Mouse (Mus musculus) lung, adult 18-20 months (tissue): ENCODE results near the gene Med20.
"Not testable (repeated sequence)": the region's sequence is repeated elsewhere in the genome, so short reads cannot be mapped to it uniquely, and the experiment has no call there.

Experiments
- DNase-seq, 2 experiments: peaks; one replicate each; pipeline ENCODE4 v3.0.0; 2022; ENCODE audit warnings: mixed read lengths in 2 of 2

Gene Med20

DNA sequence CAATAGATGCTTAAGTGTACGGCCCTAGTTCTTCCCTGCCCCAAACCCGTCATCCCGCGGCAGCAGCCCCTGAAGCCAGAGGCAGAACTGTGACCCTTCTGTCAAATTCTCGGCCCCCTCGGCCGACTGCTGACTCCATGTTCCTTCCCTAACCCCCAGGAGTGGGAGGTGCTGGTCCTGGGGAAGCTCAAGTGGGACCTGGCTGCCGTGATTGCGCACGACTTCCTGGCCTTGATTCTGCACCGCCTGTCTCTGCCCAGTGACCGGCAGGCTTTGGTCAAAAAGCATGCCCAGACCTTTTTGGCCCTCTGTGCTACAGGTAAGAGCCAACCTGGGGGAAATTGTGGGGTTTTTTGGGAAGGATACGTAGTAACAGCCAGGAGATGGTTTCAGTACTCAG is 14.1 kb upstream of the Med20 start:
- DNase-seq: no peak

DNA sequence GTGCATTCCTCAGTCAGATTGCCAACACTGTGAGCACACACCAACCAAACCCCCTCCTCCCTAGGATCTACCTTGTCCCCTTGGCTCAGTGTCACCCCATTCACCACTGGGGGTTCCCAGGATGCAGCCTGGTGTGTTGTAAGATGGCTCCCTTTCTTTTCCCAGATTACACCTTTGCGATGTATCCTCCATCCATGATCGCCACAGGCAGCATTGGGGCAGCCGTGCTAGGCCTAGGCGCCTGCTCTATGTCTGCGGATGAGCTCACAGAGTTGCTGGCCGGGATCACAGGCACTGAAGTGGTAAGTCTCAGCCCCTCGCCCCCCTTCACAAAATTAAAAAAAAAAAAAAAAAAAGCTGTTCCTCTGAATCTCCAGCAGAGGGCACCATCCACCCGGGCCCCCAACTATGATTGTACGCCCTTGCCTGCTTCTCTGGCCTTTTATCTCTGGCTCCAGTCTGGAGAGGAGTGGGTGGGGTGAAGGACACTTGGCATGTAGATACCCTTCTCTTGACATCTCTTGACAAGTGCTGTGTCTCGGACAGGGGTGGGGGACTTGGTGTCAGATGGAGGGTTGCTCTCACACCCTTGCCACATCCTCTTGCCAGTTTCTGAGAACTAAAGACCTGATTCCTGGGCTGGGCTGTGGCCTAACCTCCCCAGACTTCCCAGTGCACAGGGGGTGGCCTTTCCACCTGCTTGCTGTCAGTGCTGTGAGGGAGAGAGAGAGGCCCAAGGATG is 13.4 kb upstream of the Med20 start:
- peak; percentile 39 to 58 for DNase-seq

DNA sequence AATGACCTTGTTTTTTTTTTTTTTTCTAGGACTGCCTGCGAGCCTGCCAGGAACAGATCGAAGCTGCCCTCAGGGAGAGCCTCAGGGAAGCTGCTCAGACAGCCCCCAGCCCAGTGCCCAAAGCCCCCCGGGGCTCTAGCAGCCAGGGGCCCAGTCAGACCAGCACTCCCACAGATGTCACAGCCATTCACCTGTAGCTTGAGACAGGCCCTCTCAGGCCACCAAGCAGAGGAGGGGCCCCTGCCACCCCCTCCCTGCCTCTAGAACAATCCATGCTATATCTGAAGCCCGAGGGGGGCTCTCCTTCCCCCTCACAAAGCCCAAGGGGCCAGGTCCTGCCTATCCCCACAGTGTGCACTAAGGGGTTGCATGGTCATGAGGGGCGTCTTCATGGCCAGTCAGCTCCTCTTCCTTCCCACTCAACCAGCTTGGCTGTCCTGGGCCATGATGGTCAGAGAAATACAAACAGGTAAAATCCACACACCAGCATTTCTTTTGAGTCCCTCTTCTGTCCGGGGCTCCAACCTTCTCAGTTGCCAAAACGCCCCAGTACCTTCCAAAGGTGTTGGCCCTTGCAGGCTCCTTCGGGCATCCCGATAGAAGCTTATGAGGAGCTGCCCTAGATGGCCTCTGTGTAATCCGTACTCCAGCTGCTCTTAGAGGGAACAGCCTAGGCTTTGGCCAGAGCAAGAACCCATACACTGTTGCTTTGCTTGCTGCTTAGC is 12.6 kb upstream of the Med20 start:
- DNase-seq: not testable (repeated sequence)

DNA sequence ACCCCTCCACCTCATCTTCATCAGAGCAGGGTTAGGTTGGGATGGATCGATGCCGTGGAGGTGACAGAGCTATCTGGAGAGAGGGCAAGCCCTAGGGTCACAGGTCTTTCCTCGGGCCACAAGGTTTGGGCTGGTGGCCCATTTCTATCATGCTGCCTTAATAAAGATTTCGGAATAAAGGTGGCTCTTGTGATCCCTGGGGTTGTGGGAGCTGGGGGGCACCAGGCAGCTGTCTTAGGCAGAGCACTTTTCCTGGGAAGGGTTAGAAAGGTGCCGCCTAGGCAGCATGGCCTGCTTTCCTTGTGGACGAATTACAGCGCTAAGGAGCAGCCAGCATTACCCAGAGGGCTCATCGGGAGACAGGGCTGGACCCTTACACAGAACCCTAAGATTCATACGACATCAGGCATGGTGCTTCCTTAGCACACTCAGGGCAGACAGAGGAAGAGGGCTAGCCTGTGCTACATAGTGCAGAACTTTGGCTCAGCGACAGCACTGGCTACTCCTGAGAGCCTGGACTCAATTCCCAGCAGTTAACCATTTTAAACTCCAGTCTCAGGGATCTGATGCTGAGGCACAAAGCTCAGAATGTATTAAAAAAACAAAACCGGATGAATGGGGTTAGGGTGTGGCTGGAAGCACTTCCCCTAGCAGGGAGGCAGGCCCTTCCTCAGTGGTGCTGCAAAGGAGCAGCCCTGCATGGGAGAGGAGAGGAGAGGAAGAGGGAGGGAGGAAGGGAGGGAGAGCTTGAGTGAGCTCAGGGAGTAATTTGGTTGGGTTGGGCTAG is 11.7 kb upstream of the Med20 start:
- DNase-seq: peak; percentile 45 to 68

DNA sequence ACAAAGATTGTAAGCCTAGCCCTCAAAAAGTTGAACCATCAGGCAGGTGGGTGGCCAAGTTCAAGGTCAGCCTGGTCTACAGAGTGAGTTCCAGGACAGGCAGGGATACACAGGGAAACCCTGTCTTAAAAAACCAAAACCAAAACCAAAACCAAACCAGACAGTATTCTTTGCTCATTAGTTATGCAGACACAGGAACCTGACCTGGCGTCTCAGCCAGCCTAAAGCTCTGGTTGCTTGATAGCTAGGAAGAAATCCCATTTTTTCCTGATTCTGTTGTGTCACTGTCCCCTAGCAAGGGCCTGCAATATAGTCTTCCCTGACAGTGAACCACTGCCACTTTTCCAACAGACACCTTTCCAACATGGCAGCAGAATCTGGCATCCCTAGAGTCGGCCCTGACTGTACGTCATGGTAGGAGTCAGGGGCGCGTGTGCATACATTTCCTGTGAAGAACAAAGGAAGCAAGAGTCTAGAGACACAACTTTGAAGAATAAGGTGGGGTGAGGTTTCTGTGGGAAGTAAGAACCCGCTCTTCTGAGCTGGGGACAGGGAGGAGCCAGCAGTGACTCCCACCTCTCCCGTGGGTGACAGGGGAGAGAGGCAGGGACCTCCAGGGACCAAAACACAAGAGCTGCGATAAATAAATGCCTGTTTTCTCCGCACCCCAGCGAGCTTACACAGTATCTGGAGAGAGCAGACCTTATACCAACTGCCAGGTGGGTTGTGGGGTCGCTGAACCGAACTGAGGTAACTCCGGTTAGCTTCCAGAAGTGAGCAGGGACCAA is 10.6 kb upstream of the Med20 start:
- no peak for DNase-seq

DNA sequence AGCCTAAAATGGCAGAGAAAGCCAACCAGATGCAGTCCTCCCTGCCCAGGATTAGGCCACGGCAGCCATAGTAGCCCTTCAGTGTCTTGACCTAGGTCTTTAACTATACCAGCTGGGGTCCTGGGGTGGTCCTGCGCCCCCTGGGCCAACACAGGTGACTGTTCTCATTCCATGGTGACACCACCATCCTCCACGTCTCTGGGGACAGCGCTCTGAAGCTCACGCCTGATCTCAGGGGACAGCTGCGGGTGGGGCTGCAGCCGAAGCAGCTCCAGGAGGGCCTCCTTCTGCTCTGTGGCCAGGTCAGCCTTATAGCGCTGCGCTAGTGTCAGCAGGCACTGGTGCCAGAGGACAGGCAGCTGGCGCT is 10.0 kb upstream of the Med20 start:
- no peak for DNase-seq

DNA sequence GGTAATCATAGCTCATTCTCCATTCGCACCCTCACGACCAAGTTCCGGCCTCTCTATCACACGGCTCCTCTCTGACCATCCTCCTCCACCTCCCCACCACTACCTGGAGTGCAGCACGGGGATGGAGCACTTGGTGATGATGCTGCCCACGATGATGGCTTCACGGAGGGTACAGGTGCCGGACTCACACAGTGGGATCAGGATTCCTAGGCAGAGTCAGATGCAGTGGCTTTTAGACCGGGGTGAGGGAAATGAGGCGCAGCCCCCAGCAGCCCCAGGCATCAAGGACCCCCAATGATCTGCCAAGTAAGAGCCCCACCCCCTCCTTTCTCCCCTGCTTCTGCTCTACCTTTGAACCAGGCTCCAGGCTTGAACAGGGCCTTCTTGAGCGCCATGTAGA is 9.1 kb upstream of the Med20 start:
- DNase-seq: no peak

DNA sequence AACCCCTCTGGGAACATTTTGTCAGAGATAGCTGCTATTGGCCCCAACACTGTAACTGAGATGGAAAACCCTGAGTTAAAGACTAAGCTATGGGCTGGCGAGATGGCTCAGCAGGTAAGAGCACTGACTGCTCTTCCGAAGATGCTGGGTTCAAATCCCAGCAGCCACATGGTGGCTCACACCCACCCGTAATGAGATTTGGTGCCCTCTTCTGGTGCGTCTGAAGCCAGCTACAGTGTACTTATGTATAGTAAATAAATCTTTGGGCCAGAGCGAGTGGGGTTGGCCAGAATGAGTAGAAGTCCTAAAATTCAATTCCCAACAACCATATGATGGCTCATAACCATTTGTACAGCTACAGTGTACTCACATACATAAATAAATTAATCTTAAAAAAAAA is 5.2 kb upstream of the Med20 start:
- no peak for DNase-seq

DNA sequence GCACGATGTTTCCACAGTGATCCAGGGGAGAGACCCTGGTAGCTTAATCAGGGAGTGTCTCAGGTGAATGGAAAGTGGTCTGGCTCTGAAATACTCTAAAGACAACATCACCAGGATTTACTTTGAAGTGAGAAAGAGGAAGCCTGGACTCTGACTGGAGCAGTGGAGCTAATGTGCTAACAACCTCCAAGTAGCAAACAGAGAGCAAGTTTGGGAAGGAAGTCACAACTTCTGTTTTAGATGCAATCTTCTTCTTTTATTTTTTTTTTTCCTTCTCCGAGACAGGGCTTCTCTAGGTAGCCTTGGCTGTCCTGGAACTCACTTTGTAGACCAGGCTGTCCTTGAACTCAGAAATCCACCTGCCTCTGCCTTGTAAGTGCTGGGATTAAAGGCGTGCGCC is 2.2 kb upstream of the Med20 start:
- DNase-seq: no peak

DNA sequence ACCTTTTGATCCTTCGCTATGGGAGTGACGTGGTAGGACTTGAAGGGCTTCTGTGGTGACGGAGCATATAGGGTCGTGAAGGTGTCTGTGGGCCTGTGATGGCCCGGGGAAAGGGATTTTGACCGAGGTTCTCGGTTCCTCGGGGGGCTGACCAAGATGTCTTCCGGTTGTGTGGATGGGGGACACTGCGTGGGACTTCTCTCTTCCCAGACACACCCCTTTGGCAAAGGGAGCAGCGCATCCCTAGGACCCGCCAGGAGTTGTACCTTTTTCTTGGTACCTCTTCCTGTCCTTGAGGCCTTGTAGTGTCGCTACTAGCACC is 240 bp downstream of the Med20 start:
- DNase-seq: no peak

DNA sequence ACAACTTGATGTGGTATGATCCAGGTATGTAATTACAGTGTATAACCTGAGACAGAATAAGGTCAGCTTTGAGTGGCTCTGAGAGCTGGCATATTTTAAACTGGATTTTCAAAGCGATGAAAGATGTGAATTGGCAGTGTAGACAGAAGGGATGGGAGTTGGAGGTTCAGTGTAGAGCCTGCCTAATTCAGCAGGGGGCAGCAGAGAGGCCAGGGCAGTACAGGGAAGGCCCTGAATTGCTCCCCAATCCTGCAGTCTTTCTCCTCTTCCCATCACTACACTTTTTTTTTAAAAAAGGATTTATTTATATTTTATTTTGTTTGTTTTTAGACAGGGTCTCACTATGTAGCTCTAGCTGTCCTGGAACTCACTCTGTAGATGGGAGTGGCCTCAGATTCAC is 2.6 kb downstream of the Med20 start:
- peak in 1 of 2 experiments; percentile 30 for DNase-seq

DNA sequence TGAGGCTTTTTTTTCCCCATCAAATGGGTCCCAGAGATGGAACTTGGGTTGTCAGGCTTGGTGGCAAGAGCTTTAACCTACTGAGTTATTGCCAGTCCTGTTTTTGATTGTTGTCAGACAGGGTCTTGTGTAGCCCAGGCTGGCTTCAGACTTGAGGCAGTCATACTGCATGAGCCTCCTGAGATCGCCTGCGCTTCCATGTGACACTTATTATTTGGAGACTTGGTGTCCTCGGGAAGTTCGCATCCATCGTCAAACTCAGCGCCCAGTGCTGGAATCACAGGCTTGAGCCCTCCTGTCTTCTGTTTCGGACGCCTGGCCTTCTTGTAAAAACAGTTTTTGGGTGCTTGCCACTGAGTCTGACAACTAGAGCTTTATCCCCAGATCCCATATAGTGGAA is 4.7 kb downstream of the Med20 start:
- DNase-seq: no peak

DNA sequence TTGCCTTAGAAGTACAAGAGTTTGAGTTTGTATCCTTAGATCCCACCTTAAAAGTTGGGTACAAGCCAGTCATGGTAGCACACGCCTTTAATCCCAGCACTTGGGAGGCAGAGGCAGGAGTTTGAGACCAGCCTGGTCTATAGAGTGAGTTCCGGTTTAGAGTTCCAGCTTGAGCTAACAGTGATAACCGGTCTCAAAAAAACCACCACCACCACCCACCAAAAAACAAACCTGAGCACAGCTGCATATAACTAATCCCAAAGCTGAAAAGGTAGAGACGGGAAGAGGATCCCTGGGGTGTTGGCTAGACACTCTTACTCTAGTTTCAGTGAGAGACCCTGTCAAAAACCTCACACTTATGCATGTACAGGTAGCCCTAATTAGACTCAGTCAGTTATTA is 5.3 kb downstream of the Med20 start:
- no peak for DNase-seq

DNA sequence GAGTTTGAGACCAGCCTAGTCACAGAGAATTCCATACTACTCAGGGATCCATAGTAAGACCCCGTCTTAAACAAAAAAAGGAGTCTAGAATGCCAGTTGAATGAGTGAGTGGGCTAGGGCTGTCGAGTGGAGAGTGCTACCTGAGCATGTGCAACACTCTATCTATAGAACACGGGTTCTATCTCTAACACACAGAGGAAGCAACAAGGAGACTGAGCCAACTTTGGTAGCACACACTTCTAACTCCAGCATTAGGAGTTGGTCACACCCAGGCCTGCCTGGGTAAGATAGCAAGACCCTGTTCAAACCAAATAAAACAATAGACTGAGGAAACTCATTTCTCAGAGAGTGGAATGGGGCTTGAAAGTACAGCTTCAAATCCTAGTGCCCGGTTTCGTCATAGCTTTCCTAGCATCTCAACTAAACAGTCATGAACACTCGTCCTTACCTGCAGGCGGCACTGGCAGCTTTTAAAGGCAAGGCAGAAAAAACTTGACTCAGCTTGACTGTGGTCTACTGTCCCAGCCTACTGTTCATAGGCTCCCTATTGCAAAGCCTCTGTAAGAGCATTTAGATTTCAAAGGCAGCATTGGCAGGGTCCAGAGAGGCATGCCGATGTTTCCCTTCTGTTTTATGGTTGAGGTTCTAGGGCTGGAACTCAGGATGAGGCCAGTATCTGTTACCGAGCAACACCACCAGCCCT is 6.4 kb downstream of the Med20 start:
- DNase-seq: no peak

DNA sequence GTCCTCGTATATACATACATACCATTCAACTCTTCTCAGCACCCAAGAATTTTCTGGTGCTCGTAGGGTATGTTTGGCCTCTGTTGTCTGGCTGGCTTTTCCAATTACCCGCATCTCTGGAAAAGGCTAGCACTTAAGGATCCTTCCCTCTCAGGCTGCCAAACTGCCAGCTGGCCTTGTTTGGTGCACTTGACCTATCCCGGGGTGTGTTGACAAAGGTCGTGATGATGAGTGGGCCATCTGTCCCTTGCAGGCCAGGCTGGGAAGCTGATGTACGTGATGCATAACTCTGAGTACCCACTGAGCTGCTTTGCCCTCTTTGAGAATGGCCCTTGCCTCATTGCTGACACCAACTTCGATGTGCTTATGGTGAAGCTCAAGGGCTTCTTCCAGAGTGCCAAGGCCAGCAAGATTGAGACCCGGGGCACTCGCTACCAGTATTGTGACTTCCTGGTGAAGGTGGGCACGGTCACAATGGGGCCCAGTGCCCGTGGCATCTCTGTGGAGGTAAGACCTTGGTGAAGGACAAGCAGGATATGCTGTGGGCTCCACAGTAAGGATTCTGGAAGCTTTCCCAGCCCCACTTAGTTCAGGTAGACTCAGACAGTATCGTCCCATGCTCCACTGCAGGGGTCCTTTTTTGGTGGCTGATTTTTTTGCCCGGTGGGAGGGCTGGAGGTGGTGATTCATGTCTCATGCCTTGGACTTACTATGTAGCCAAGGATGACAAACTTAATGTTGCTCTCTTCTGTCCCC is 7.4 kb downstream of the Med20 start:
- DNase-seq: no peak

DNA sequence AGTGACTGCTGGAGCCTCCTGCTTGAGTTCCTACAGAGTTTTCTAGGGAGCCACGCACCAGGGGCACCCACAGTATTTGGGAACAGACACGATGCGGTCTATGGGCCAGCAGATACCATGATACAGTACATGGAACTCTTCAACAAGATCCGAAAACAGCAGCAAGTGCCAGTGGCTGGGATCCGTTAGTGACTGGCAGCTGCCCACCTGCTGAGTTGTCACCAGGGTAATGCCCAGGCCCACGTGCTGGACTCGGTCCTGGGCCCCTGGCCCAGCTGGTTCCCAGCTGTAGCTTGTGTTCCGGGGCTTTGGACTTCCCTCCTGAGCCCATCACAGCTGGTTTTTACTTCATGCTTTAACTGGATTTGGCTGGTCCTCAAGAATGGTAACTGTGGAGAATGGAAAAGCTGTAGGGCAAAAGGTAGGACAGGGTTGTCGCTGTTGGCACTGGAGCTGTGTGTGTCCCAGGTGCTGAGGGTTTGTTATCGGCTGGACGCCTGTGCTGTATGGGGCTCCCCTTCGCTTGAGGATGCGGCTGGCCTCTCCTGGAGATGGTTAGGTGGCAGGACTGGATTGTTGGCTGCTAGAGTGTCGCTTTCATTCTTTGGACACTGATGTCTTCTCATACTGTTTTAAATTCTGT is 11.7 kb downstream of the Med20 start:
- no peak for DNase-seq

DNA sequence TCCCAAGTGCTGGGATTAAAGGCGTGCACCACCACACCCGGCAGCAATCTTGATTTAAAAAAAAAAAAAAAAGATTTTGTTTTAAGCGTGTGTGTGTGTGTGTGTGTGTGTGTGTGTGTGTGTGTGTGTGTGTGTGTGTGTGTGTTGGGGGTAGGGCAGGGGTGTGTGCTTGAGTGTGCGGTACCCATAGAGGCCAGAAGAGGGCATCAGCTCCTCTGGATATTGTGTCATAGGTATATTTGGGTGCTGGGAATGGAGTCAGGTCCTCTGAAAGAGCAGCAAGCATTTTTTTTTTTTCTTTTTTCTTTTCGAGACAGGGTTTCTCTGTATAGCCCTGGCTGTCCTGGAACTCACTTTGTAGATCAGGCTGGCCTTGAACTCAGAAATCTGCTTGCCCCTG is 13.2 kb downstream of the Med20 start:
- not testable (repeated sequence) for DNase-seq

DNA sequence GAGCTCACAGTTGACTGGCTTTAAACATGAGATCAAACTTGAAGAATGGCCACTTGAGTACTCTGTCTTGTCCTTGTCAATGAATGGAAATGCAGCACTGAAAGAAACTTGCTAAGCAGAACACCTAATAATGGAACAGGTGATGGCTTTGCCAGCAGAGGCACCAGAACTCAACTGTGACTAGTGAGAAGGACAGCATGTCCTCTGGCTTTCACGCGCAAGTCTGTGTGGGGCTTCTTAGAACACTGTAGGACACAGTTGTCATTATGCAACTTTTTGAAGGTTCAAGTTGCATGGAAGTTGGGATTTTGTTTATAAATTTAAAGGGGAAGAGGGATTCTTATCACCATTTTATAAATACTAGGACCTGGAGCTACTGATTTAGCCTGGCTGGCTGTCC is 13.7 kb downstream of the Med20 start:
- DNase-seq: no peak

DNA sequence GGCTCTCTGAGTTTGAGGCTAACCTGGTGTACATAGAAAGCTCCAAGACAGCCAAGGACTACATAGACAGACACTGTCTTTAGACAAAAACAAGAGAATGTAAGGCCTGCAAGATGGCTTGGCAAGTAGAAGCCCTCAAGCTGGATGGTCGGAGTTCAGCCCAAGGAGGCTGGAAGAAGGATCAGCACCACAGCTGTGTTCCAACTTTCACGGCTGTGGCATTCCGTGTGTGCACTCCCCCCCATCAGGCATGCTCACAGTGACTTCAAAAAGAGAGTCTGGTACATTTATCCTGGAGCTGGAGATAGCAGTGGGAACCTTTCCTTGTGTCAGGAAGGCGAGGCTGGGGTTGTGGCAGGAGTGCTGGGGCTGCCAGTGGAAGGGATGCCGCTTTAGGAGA is 14.6 kb downstream of the Med20 start:
- DNase-seq: peak in 1 of 2 experiments; percentile 25

DNA sequence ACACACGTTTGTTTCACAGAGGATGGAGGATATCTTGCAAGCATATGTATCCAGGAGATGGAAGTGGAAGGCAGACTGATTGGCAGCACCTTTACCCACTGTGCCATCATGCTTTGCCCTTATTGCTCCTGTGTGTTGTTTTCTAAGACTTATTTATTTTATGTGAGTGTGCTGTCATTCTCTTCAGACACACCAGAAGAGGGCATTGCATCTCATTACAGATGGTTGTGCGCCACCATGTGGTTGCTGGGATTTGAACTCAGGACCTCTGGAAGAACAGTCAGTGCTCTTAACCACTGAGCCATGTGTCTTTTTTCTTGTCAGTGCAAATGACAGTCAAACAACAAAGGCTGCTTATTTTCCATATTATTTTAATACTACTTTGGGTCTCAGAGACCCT is 16.4 kb downstream of the Med20 start:
- no peak for DNase-seq
